Mouse (Mus musculus) regulatory T cell (primary cell): ENCODE results near the gene Olfr969.
"Not testable (repeated sequence)": the region's sequence is repeated elsewhere in the genome, so short reads cannot be mapped to it uniquely, and the experiment has no call there.

Experiments used
- in situ Hi-C: fragments of 300-600 bp; cut with MboI, MseI; formaldehyde crosslinking; loops from one replicate; pipeline ENCODE4 v1.15.1; 2025; ENCODE audit warnings: high pct_unique_total_duplicates

The Olfr969 gene

GRCm38 (mm10) chr9:39790558-39790957 is at the start of gene Olfr969:
Gene Olfr969 (plus strand): TSS chr9:39790945.
- in situ Hi-C loops: no loop called here

- in situ Hi-C loops: no loop called here
Measured at GRCm38 (mm10) chr9:39745949-39746348, 44.8 kb upstream of the Olfr969 start, which contains the start of gene Olfr967. Gene Olfr967 (plus strand): TSS chr9:39746249.

GRCm38 (mm10) chr9:39746428-39746827 is 44.3 kb upstream of the Olfr969 start:
- in situ Hi-C loops: no loop called here

GRCm38 (mm10) chr9:39783153-39783552 is 7.6 kb upstream of the Olfr969 start, which contains the start of gene Olfr968:
Gene Olfr968 (minus strand): TSS chr9:39783253.
- in situ Hi-C loops: no loop called here

GRCm38 (mm10) chr9:39808560-39808959 is 17.8 kb downstream of the Olfr969 start, which contains the start of gene Olfr970:
Gene Olfr970 (plus strand): TSS chr9:39808860.
- in situ Hi-C loops: no loop called here

GRCm38 (mm10) chr9:39836576-39836975 is 45.8 kb downstream of the Olfr969 start, which contains the start of gene Olfr971:
Gene Olfr971 (plus strand): TSS chr9:39836876.
- in situ Hi-C loops: not testable (repeated sequence)
